Mouse (Mus musculus): Measurements from ENCODE around the gene Pde8a.

GRCm38 (mm10) chr7:81379363-81379762 is 166.0 kb downstream of the Pde8a start:
- TF ChIP-seq GATA1 (IDR thresholded peaks at IDR 0.05; ENCODE audit: borderline replicate concordance, low read length) (no peak), FLI1 (IDR thresholded peaks at IDR 0.05; ENCODE audit: low read length) (no peak)

All from megakaryocyte, embryonic 14.5 days (primary cell).